Mouse (Mus musculus): ENCODE measurements around the gene Tgfbr2. TPM values are rescaled to one million over a fixed set of nuclear protein-coding genes. Genes with fewer than 3 reads are reported as not detected.

The Tgfbr2 gene
- total and polyA plus RNA-seq, 3 experiments = 19.6 to 46.3 (median 42.8) TPM

DNA sequence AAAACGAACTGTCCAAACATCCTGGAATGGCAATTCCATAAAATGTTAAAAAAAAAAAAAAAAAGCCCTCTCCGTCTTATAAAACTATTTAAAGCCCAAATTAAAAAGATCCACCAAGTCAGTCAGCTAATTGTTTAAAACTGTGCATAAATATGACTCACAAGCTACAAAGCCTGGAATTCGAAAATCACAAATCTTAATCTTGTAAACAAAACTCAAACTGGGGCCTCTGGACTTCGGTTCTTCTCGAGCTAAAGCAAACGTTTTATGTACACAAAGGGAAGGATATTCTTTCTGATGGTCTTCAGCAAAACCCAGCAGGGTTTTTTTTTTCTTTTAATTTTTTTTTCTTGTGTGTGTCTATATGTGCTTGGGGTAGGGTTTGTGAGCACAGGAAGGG, 2.1 kb downstream of the Tgfbr2 start:
- H3K4me2 ChIP-seq (ENCODE audit: insufficient read depth, low read depth, poor library complexity, severe bottlenecking) = peak overlapping the region; percentile 85
- TF ChIP-seq CHD1 (IDR thresholded peaks at IDR 0.05; ENCODE audit: low read depth, low read length) (peak; percentile 85; the same call in 1 of the 2 replicates), POLR2AphosphoS2 (IDR thresholded peaks at IDR 0.05; ENCODE audit: low read depth, low read length) (no peak), ZNF384 (IDR thresholded peaks at IDR 0.05; ENCODE audit: low read depth, low read length) (peak; percentile 70), MYC (IDR thresholded peaks at IDR 0.05; ENCODE audit: low read depth, low read length) (peak; percentile 44; the same call in 1 of the 2 replicates)
- H3K27me3 ChIP-seq (replicated peaks) = no peaks in the 10 kb centered on the region
- peak overlapping the region; percentile 96 for H3K9ac ChIP-seq (ENCODE audit: insufficient read depth, low read depth)
- H3K4me3 ChIP-seq (replicated peaks in 1 of 3; ENCODE audit: low read depth in 2 of 3, low read length in 2 of 3, poor library complexity in 1 of 3) = peak overlapping the region; percentile 92 to 96 (median 96)
- peaks cover 69% of the 10 kb centered on the region for H3K79me2 ChIP-seq (replicated peaks; ENCODE audit: control insufficient read depth, extremely low read depth, insufficient read depth, poor library complexity, severe bottlenecking)
- dilution Hi-C loops (cut with MboI; ENCODE audit: extremely low pct_ligation_motif_present, extremely low pct_unique_long_range_greater_than_20kb, low sequenced_read_pairs) = no loop called here
- no peak overlapping the region for H3K27ac ChIP-seq (ENCODE audit: insufficient read depth, low read depth)
- no peak for DNase-seq (ENCODE audit: extremely low read depth)
- H3K4me1 ChIP-seq (ENCODE audit: control insufficient read depth in 1 of 2, insufficient read depth in 2 of 2) = peaks cover 22 to 64% of the 10 kb centered on the region in 2 experiments
- peaks cover 4 to 28% of the 10 kb centered on the region in 2 experiments for H3K36me3 ChIP-seq (replicated peaks in 1 of 2; ENCODE audit: control insufficient read depth in 1 of 2, insufficient read depth in 1 of 2, low read length in 1 of 2)
- H3K9me3 ChIP-seq (replicated peaks; ENCODE audit: low read length) = no peaks in the 10 kb centered on the region
- in situ Hi-C loops (cut with MboI; ENCODE audit: low pct_ligation_motif_present, low pct_unique_long_range_greater_than_20kb, low sequenced_read_pairs) = loop anchor here (5.0 to 10.0 kb wide), 3 partner anchors 36 to 88 kb away; no protein-coding TSS in a partner anchor

GRCm38 (mm10) chr9:116169067-116169466, 6.1 kb downstream of the Tgfbr2 start:
- Histone ChIP-seq H3K9ac (ENCODE audit: insufficient read depth, low read depth) (no peak overlapping the region), H3K4me1 (ENCODE audit: control insufficient read depth in 1 of 2, insufficient read depth in 2 of 2) (peaks cover 21 to 77% of the 10 kb centered on the region in 2 experiments), H3K4me2 (ENCODE audit: insufficient read depth, low read depth, poor library complexity, severe bottlenecking) (0 out of 2 replicates have a peak overlapping the region, but pooled peaks have one; percentile 12), H3K27me3 (replicated peaks) (no peaks in the 10 kb centered on the region), H3K4me3 (replicated peaks in 1 of 3; ENCODE audit: low read depth in 2 of 3, low read length in 2 of 3, poor library complexity in 1 of 3) (no peak overlapping the region), H3K36me3 (replicated peaks in 1 of 2; ENCODE audit: control insufficient read depth in 1 of 2, insufficient read depth in 1 of 2, low read length in 1 of 2) (peaks cover 18 to 65% of the 10 kb centered on the region in 2 experiments), H3K27ac (ENCODE audit: insufficient read depth, low read depth) (no peak overlapping the region), H3K9me3 (replicated peaks; ENCODE audit: low read length) (no peaks in the 10 kb centered on the region), H3K79me2 (replicated peaks; ENCODE audit: control insufficient read depth, extremely low read depth, insufficient read depth, poor library complexity, severe bottlenecking) (peaks cover 98% of the 10 kb centered on the region)
- dilution Hi-C loops (cut with MboI; ENCODE audit: extremely low pct_ligation_motif_present, extremely low pct_unique_long_range_greater_than_20kb, low sequenced_read_pairs) (no loop called here), in situ Hi-C loops (cut with MboI; ENCODE audit: low pct_ligation_motif_present, low pct_unique_long_range_greater_than_20kb, low sequenced_read_pairs) (no loop called here)
- DNase-seq (ENCODE audit: extremely low read depth) = no peak
- TF ChIP-seq TBP (conservative IDR thresholded peaks at IDR 0.05; ENCODE audit: low read depth, low read length) = no peak
- no peak for TF ChIP-seq GABPA (IDR thresholded peaks at IDR 0.05; ENCODE audit: insufficient replicate concordance, low read depth, low read length)
- TF ChIP-seq CHD2 (IDR thresholded peaks at IDR 0.05; ENCODE audit: low read length) = no peak
- TF ChIP-seq ZC3H11A (IDR thresholded peaks at IDR 0.05; ENCODE audit: low read depth, low read length) = no peak
- no peak for TF ChIP-seq IRF4 (IDR thresholded peaks at IDR 0.05; ENCODE audit: low read depth, low read length)
- TF ChIP-seq PAX5 (IDR thresholded peaks at IDR 0.05; ENCODE audit: low read length) = no peak
- no peak for TF ChIP-seq ZMIZ1 (IDR thresholded peaks at IDR 0.05; ENCODE audit: low read depth, low read length)
- TF ChIP-seq MXI1 (IDR thresholded peaks at IDR 0.05; ENCODE audit: low read depth, low read length) = no peak
- TF ChIP-seq MEF2A (IDR thresholded peaks at IDR 0.05; ENCODE audit: borderline replicate concordance, low read depth, low read length) = no peak
- TF ChIP-seq ELF1 (IDR thresholded peaks at IDR 0.05; ENCODE audit: low read depth, low read length) = no peak
- no peak for TF ChIP-seq CTCF (conservative IDR thresholded peaks at IDR 0.05 in 1 of 2, IDR thresholded peaks at IDR 0.05 in 1 of 2; ENCODE audit: low read depth in 2 of 2, low read length in 2 of 2)
- no peak for TF ChIP-seq USF2 (conservative IDR thresholded peaks at IDR 0.05; ENCODE audit: low read depth, low read length)
- TF ChIP-seq RCOR1 (conservative IDR thresholded peaks at IDR 0.05; ENCODE audit: low read depth, low read length) = no peak
- TF ChIP-seq EP300 (IDR thresholded peaks at IDR 0.05; ENCODE audit: low read length) = no peak
- TF ChIP-seq ZKSCAN1 (IDR thresholded peaks at IDR 0.05; ENCODE audit: borderline replicate concordance, low read depth, low read length) = no peak
- TF ChIP-seq JUND (conservative IDR thresholded peaks at IDR 0.05; ENCODE audit: low read depth, low read length) = no peak
- no peak for TF ChIP-seq NELFE (IDR thresholded peaks at IDR 0.05; ENCODE audit: low read depth, low read length)
- TF ChIP-seq POLR2AphosphoS2 (IDR thresholded peaks at IDR 0.05; ENCODE audit: low read depth, low read length) = no peak

Measured in CH12.LX (cell line).